Mouse (Mus musculus) embryonic facial prominence, embryonic 13.5 days (tissue): ENCODE results near the gene Olfr70. TPM values are rescaled to one million over a fixed set of nuclear protein-coding genes. Genes with fewer than 3 reads are reported as not detected.
A peak's percentile ranks its signal among the peaks of the same experiment; 100 is the strongest.

Source experiments
- ATAC-seq: fragments of 200-750 bp; cut with Nextera tagmentation; 2 replicates; pipeline ENCODE4 v1.8.0; 2017; ENCODE audit warnings: low read depth; ENCODE audit not compliant: insufficient number of reproducible peaks, insufficient read depth, low FRiP score, low TSS enrichment
- H3K27ac ChIP-seq: fragments of 300-500 bp; sonication (generic); 2 replicates; pipeline ENCODE4 v1.5.1; 2015; ENCODE audit warnings: moderate library complexity, mild to moderate bottlenecking, inconsistent platforms
- H3K27me3 ChIP-seq: fragments of 300-500 bp; sonication (generic); 2 replicates; pipeline ENCODE4 v1.6.1; 2015; ENCODE audit warnings: mild to moderate bottlenecking, inconsistent platforms
- H3K36me3 ChIP-seq: fragments of 300-500 bp; sonication (generic); 2 replicates; pipeline ENCODE4 v1.6.1; 2015; ENCODE audit warnings: mild to moderate bottlenecking, inconsistent platforms
- H3K4me1 ChIP-seq: fragments of 300-500 bp; sonication (generic); 2 replicates; pipeline ENCODE4 v1.6.1; 2015; ENCODE audit warnings: inconsistent platforms
- H3K4me2 ChIP-seq: fragments of 300-500 bp; sonication (generic); 2 replicates; pipeline ENCODE4 v1.6.1; 2015; ENCODE audit warnings: moderate library complexity, mild to moderate bottlenecking, inconsistent platforms
- H3K4me3 ChIP-seq: fragments of 300-500 bp; sonication (generic); 2 replicates; pipeline ENCODE4 v1.5.1; 2015; ENCODE audit warnings: mild to moderate bottlenecking, inconsistent platforms
- H3K9ac ChIP-seq: fragments of 300-500 bp; sonication (generic); 2 replicates; pipeline ENCODE4 v1.6.1; 2015; ENCODE audit warnings: mild to moderate bottlenecking, inconsistent platforms
- H3K9me3 ChIP-seq: fragments of 300-500 bp; sonication (generic); 2 replicates; pipeline ENCODE4 v1.6.1; 2016; ENCODE audit warnings: inconsistent platforms
- WGBS: fragments of 180-500 bp; shearing (Covaris S2); methylation state at CpG from one replicate; pipeline ENCODE4 v1.1.7; 2015; ENCODE audit warnings: mixed read lengths; 5-methylcytosine and 5-hydroxymethylcytosine counted together
- polyA plus RNA-seq: library from polyadenylated mRNA; unstranded; fragments of >200 nt; fragmentation: Nextera tagmentation; extraction: Ambion mirVana; gene quantifications from 2 replicates; pipeline ENCODE4 v1.2.1, GENCODE M21; 2015

The Olfr70 gene
- polyA plus RNA-seq, 1 experiment from 2014 or later = not detected

DNA sequence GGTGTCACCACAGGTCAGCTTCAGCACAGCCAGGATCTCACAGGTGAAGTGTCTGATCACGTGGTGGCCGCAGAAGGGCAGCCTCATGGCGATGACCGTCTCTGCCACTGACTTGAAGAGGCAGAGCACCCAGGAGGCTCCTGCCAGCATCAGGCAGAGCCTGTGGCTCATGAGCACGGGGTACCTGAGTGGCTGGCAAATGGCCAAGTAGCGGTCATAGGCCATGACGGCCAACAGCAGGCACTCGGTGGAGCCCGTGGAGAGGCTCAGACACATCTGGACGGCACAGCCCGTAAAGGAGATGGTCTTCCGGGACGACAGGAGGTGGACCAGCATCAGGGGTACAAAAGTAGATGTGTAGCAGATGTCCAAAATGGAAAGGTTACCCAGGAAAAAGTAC lies 5.4 kb upstream of the Olfr70 start:
- H3K4me3 ChIP-seq = no peak overlapping the region
- no peaks in the 10 kb centered on the region for H3K27me3 ChIP-seq
- no peaks in the 10 kb centered on the region for H3K4me1 ChIP-seq
- ATAC-seq = no peak
- H3K9me3 ChIP-seq = no peaks in the 10 kb centered on the region
- no peaks in the 10 kb centered on the region for H3K36me3 ChIP-seq
- H3K9ac ChIP-seq = no peak overlapping the region
- 81% methylated on average over 13 of the region's 13 CpGs for WGBS
- H3K27ac ChIP-seq = no peak overlapping the region
- H3K4me2 ChIP-seq = no peak overlapping the region

GRCm38 (mm10) chr4:43703851-43704250 lies 3.2 kb upstream of the Olfr70 start:
- H3K27me3 ChIP-seq = no peaks in the 10 kb centered on the region
- H3K4me2 ChIP-seq = no peak overlapping the region
- no peaks in the 10 kb centered on the region for H3K36me3 ChIP-seq
- no peak overlapping the region for H3K27ac ChIP-seq
- H3K4me1 ChIP-seq = no peaks in the 10 kb centered on the region
- H3K9me3 ChIP-seq = no peaks in the 10 kb centered on the region
- no peak overlapping the region for H3K4me3 ChIP-seq
- 78% methylated on average over 8 of the region's 8 CpGs for WGBS
- no peak for ATAC-seq
- no peak overlapping the region for H3K9ac ChIP-seq

DNA sequence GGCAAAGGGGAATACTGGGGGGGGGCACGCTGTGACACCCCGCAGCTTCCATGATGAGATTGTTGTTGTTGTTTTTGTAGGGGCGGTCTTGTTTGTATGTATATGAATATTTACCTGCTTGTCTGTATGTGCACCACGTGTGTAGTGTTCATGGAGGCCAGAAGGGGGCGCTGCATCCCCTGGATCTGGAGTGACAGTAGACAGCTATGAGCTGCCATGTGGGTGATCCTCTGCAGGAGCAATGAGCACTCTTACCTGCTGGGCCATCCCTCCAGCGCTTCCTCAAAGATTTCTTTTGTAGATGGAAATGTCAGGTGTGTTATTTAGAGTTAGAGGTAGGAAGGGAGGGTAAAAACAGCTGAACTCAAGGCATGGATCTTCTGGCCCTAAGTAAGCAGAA lies 2.8 kb upstream of the Olfr70 start:
- Histone ChIP-seq H3K4me2 (no peak overlapping the region), H3K36me3 (no peaks in the 10 kb centered on the region), H3K9ac (no peak overlapping the region), H3K4me3 (no peak overlapping the region), H3K4me1 (no peaks in the 10 kb centered on the region), H3K27ac (no peak overlapping the region), H3K9me3 (no peaks in the 10 kb centered on the region), H3K27me3 (no peaks in the 10 kb centered on the region)
- ATAC-seq = no peak
- WGBS = 75% methylated on average over 6 of the region's 6 CpGs

- H3K9me3 ChIP-seq = no peaks in the 10 kb centered on the region
- 0 out of 2 replicates have a peak, but pooled peaks cover 4% of the 10 kb centered on the region for H3K27me3 ChIP-seq
- H3K4me3 ChIP-seq = no peak overlapping the region
- WGBS = 91% methylated on average over 13 of the region's 13 CpGs
- no peak overlapping the region for H3K27ac ChIP-seq
- no peak overlapping the region for H3K9ac ChIP-seq
- no peaks in the 10 kb centered on the region for H3K4me1 ChIP-seq
- ATAC-seq = no peak
- H3K4me2 ChIP-seq = no peak overlapping the region
- H3K36me3 ChIP-seq = no peaks in the 10 kb centered on the region
Observed at GRCm38 (mm10) chr4:43696561-43696960, 4.0 kb downstream of the Olfr70 start.

DNA sequence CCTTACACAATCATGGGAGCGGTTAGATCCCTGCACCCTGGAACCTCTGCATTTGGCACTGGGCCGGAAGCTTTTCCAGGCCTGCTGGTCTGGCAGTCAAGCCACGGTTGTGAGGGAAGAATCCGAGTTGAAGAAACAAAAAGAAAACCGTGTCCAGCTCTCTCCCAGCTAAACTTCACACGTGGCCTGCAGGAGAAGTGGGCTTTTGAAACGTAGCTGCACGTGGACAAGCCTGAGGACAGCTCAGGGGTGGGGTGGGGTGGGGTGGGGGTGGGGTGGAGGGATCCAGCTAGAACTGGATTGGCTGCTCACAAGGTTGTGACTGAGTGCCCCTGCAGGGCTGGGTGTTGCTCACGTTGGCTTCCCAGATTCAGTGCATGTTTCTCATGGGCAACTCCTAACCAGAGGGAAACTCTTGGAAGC lies 5.3 kb downstream of the Olfr70 start:
- Histone ChIP-seq H3K9ac (no peak overlapping the region), H3K9me3 (no peaks in the 10 kb centered on the region), H3K4me2 (no peak overlapping the region), H3K27me3 (0 out of 2 replicates have a peak, but pooled peaks cover 4% of the 10 kb centered on the region), H3K36me3 (peaks cover 7% of the 10 kb centered on the region; the same call in 1 of the 2 replicates), H3K4me1 (no peaks in the 10 kb centered on the region), H3K27ac (no peak overlapping the region), H3K4me3 (no peak overlapping the region)
- no peak for ATAC-seq
- 33% methylated on average over 9 of the region's 9 CpGs for WGBS

DNA sequence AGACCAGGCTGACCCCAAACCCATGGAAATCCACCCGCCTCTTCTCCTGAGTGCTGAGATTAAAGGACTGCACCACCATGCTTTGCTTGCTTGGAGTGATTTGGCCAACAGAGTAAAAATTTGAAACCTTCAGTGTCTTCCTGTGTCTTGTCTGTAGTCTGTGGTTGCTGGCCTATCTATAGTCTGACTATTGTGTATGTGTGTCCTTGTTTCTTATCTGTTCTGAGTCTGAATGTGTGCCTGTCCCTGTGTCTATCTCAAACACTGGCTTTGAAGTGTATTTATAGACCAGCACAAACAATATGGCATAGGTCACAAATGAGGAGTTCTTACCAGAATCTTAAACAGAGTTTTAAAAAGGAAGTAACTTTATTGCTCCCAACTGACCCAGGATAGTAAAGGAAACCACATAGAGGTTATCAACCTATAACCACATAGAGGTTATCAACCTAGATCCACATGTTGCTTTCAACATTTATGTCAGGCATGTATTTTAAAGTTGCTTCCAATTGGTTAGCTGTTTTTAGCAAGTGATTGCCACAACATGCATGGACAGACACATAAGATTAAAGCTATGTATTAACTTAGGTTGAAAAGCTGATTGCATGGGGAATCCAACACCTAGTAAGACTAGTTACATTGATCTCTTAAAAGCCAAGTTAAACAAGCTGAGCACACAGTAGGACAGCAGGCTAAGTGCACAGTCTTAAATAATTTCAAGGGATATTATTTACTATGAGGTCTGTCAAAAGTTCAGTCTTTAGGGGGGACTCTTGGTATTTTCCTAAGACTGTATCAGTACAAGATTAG lies 6.0 kb downstream of the Olfr70 start:
- H3K27me3 ChIP-seq = 0 out of 2 replicates have a peak, but pooled peaks cover 4% of the 10 kb centered on the region
- ATAC-seq = no peak
- WGBS = 85% methylated on average over 1 of the region's 1 CpGs

DNA sequence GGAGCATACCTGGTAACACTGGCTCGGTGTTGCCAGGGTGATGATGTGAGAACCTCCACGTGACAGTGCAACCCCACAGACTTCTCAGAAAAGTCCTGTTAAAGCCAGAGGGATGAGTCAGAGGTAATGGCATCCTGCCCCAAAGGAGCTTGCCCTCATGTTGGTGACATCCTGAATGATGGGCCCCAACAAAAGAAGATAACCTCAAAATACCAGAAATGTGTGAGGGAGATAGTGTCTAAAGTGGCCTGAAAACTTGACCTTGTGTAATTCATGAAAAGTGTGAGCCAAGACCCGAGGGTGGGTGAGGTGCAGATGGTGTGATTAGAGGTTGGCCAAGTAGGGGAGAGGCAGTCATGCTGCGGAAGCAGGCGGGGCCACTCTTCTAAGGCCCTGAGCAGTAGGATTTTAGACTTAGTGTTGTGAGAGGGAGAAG lies 6.8 kb downstream of the Olfr70 start:
- no peak for ATAC-seq
- Histone ChIP-seq H3K27ac (no peak overlapping the region), H3K36me3 (peaks cover 21% of the 10 kb centered on the region), H3K9me3 (no peaks in the 10 kb centered on the region), H3K4me2 (no peak overlapping the region), H3K9ac (no peak overlapping the region), H3K4me3 (no peak overlapping the region), H3K27me3 (0 out of 2 replicates have a peak, but pooled peaks cover 4% of the 10 kb centered on the region), H3K4me1 (no peaks in the 10 kb centered on the region)
- WGBS = 80% methylated on average over 5 of the region's 5 CpGs

More for the DNA sequence above, 6.0 kb downstream of the Olfr70 start:
- Histone ChIP-seq H3K4me3 (no peak overlapping the region), H3K4me1 (no peaks in the 10 kb centered on the region), H3K9ac (no peak overlapping the region), H3K4me2 (no peak overlapping the region), H3K9me3 (no peaks in the 10 kb centered on the region), H3K27ac (no peak overlapping the region), H3K36me3 (peaks cover 13% of the 10 kb centered on the region)

GRCm38 (mm10) chr4:43691026-43691425 lies 9.6 kb downstream of the Olfr70 start:
- Histone ChIP-seq H3K4me3 (no peak overlapping the region), H3K4me1 (no peaks in the 10 kb centered on the region), H3K9me3 (no peaks in the 10 kb centered on the region), H3K36me3 (peaks cover 45% of the 10 kb centered on the region), H3K4me2 (no peak overlapping the region), H3K27ac (no peak overlapping the region), H3K27me3 (no peaks in the 10 kb centered on the region), H3K9ac (no peak overlapping the region)
- 77% methylated on average over 5 of the region's 5 CpGs for WGBS
- no peak for ATAC-seq

- ATAC-seq = no peak
- Histone ChIP-seq H3K4me2 (no peak overlapping the region), H3K9me3 (no peaks in the 10 kb centered on the region), H3K4me3 (no peak overlapping the region), H3K36me3 (peaks cover 55% of the 10 kb centered on the region), H3K4me1 (no peaks in the 10 kb centered on the region), H3K27me3 (no peaks in the 10 kb centered on the region), H3K27ac (no peak overlapping the region), H3K9ac (0 out of 2 replicates have a peak overlapping the region, but pooled peaks have one; percentile 11)
- 96% methylated on average over 17 of the region's 17 CpGs for WGBS
Observed at GRCm38 (mm10) chr4:43690021-43690420, 10.6 kb downstream of the Olfr70 start.

DNA sequence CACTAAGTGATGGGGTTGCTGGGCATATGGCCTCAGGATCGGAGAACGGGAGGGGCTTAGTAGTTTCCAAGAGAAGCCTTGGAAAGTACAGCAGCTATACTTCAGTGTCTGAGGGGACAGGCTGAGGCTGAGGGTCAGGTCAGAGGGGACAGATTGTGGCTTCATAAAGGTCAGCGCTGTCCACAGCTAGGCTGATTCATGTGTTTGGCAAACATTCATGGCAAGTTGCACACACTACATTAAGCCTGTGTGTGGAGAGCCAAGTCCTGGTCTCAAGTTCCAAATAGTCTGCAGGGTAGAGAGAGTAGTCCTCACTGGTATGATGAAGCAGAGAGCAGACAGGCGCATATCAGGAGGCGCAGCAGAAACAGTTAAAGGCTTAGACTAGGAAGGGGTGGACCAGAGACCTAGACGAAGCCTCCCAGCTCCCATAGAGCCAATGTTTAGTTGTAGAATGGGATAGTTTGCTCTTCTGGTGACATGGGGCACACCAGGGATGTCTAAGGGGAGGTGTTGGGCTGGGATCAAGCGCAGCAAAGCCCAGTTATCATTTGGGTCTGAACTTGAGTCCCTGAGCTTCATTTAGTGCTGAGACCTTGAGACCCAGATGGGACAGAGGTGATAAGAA lies 21.1 kb downstream of the Olfr70 start:
- Histone ChIP-seq H3K9ac (no peak overlapping the region), H3K4me3 (no peak overlapping the region), H3K27me3 (no peaks in the 10 kb centered on the region), H3K4me2 (no peak overlapping the region), H3K27ac (no peak overlapping the region), H3K9me3 (no peaks in the 10 kb centered on the region), H3K4me1 (no peaks in the 10 kb centered on the region), H3K36me3 (peaks cover 81% of the 10 kb centered on the region)
- 88% methylated on average over 7 of the region's 7 CpGs for WGBS
- ATAC-seq = no peak

DNA sequence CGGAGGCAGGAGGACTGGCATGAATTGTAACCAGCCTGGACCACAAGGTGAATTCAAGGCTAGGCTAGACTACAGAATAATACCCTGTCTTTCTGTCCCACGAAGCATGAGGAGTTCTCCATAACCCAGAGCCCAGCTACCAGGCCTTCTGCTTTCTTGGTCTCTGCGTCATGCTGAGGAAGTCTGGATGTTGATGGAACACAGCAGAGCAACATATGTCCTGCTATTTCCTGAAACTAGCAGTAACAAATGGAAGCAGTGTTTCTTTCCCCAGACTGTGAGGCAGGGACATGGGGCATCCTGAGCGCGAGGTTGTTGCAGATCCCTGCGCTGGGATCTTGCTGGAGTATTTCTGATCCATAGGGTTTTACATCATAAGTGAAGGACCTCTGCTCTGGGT lies 22.1 kb downstream of the Olfr70 start:
- Histone ChIP-seq H3K27ac (no peak overlapping the region), H3K4me1 (no peaks in the 10 kb centered on the region), H3K9ac (no peak overlapping the region), H3K27me3 (no peaks in the 10 kb centered on the region), H3K4me2 (no peak overlapping the region), H3K9me3 (no peaks in the 10 kb centered on the region), H3K36me3 (peaks cover 81% of the 10 kb centered on the region), H3K4me3 (no peak overlapping the region)
- 82% methylated on average over 6 of the region's 6 CpGs for WGBS
- ATAC-seq = no peak

GRCm38 (mm10) chr4:43675608-43676007 lies 25.0 kb downstream of the Olfr70 start:
- H3K9me3 ChIP-seq = no peaks in the 10 kb centered on the region
- H3K4me1 ChIP-seq = peaks cover 18% of the 10 kb centered on the region
- H3K9ac ChIP-seq = no peak overlapping the region
- WGBS = 72% methylated on average over 4 of the region's 4 CpGs
- peaks cover 55% of the 10 kb centered on the region for H3K36me3 ChIP-seq
- H3K27me3 ChIP-seq = no peaks in the 10 kb centered on the region
- no peak overlapping the region for H3K27ac ChIP-seq
- H3K4me3 ChIP-seq = no peak overlapping the region
- no peak overlapping the region for H3K4me2 ChIP-seq
- ATAC-seq = no peak
